ENCODE assay signal across 12 mouse cellular contexts in genomic region chr1:133859821-133860711, GRCm38 (mm10). TPM values are rescaled to one million over a fixed set of nuclear protein-coding genes. Genes with fewer than 3 reads are reported as not detected.
A peak's percentile ranks its signal among the peaks of the same experiment; 100 is the strongest.
DNase-seq lines count a peak whose midpoint lies in the region; ATAC-seq and TF ChIP-seq lines count a peak whose summit lies in the region.
"Had no signal": no experiment of that assay in that cellular context is flagged by ENCODE, and none has a peak within 500 bp of the region (broad histone marks: within the 10 kb centered on the region; RNA-seq: fewer than 3 reads in every experiment).

No protein-coding gene starts in this region.

- WGBS in heart, embryonic 12.5 days, result 83% methylated on average over 20 of the region's 20 CpGs
- 54% methylated on average over 20 of the region's 20 CpGs for WGBS in hindbrain, embryonic 15.5 days
- WGBS in limb, embryonic 10.5 days, result 75% methylated on average over 20 of the region's 20 CpGs

- TF ChIP-seq CTCF in brain, embryonic 14.5 days (IDR thresholded peaks at IDR 0.05; ENCODE audit: borderline replicate concordance, extremely low read depth, insufficient read depth, insufficient read length), result no peak

- ATAC-seq in heart, embryonic 12.5 days (ENCODE audit: insufficient number of reproducible peaks, low FRiP score), result no peak
- ATAC-seq in hindbrain, embryonic 15.5 days (ENCODE audit: low FRiP score, low read depth), result no peak

- no peak for TF ChIP-seq POLR2A in brain, embryonic 14.5 days (IDR thresholded peaks at IDR 0.05; ENCODE audit: borderline replicate concordance, extremely low read depth, insufficient read depth, insufficient read length, poor library complexity, severe bottlenecking)

- H3K36me3 ChIP-seq in heart, embryonic 12.5 days, result no peaks in the 10 kb centered on the region
- H3K36me3 ChIP-seq in hindbrain, embryonic 15.5 days, result no peaks in the 10 kb centered on the region
- H3K36me3 ChIP-seq in limb, embryonic 10.5 days, result no peaks in the 10 kb centered on the region

- no peak overlapping the region for H3K27ac ChIP-seq in heart, embryonic 12.5 days (ENCODE audit: poor library complexity, severe bottlenecking)
- 0 out of 2 replicates have a peak overlapping the region, but pooled peaks have one; percentile 26 for H3K27ac ChIP-seq in hindbrain, embryonic 15.5 days (replicated peaks)
- peak overlapping the region; percentile 31; the same call in 1 of the 2 replicates for H3K27ac ChIP-seq in limb, embryonic 10.5 days
- H3K27ac ChIP-seq: layer of hippocampus, adult 2 months had no signal

- peaks cover 48% of the 10 kb centered on the region for H3K4me1 ChIP-seq in heart, embryonic 12.5 days (replicated peaks)
- H3K4me1 ChIP-seq in hindbrain, embryonic 15.5 days (replicated peaks), result peaks cover 29% of the 10 kb centered on the region
- H3K4me1 ChIP-seq in limb, embryonic 10.5 days, result peaks cover 47% of the 10 kb centered on the region

- H3K27me3 ChIP-seq in heart, embryonic 12.5 days (replicated peaks), result no peaks in the 10 kb centered on the region
- H3K27me3 ChIP-seq in hindbrain, embryonic 15.5 days, result no peaks in the 10 kb centered on the region
- peaks cover 44% of the 10 kb centered on the region for H3K27me3 ChIP-seq in limb, embryonic 10.5 days (ENCODE audit: low read depth, poor library complexity, severe bottlenecking)

- 0 out of 2 replicates have a peak overlapping the region, but pooled peaks have one; percentile 2 for H3K9ac ChIP-seq in heart, embryonic 12.5 days
- no peak overlapping the region for H3K9ac ChIP-seq in hindbrain, embryonic 15.5 days

- intact Hi-C loops in heart, postnatal 36 days (cut with DNase I), result no loop called here

- H3K9me3 ChIP-seq in heart, embryonic 12.5 days (replicated peaks), result no peaks in the 10 kb centered on the region
- no peaks in the 10 kb centered on the region for H3K9me3 ChIP-seq in hindbrain, embryonic 15.5 days
- no peaks in the 10 kb centered on the region for H3K9me3 ChIP-seq in limb, embryonic 10.5 days (replicated peaks)

- no peak overlapping the region for H3K4me3 ChIP-seq in heart, embryonic 12.5 days
- no peak overlapping the region for H3K4me3 ChIP-seq in hindbrain, embryonic 15.5 days
- no peak overlapping the region for H3K4me3 ChIP-seq in limb, embryonic 10.5 days
- H3K4me3 ChIP-seq: layer of hippocampus, adult 2 months had no signal

- H3K4me2 ChIP-seq in heart, embryonic 12.5 days, result no peak overlapping the region
- H3K4me2 ChIP-seq in hindbrain, embryonic 15.5 days, result no peak overlapping the region

- no peak for DNase-seq in heart, postnatal 36 days
- DNase-seq in brain, embryonic 14.5 days (ENCODE audit: low read depth), result peak; percentile 56
- no peak for DNase-seq in limb, embryonic 10.5 days (ENCODE audit: low spot score)
- DNase-seq in ovary, postnatal 10 days (ENCODE audit: low spot score), result no peak
- DNase-seq in adrenal gland, postnatal 4 days (ENCODE audit: low spot score in 2 of 2), result no peak
- DNase-seq in thymus, adult 18-20 months, result no peak
- DNase-seq: adrenal gland, adult 2 months; heart, postnatal 14 days; right cerebral cortex, postnatal 4 days had no signal

RNA-seq across cellular contexts. Expression of gene Optc, which starts 47.7 kb away (rescaled TPM):
- 0.22 and 0.66 TPM in 2 replicates for polyA plus RNA-seq in heart, embryonic 12.5 days (2016; fragmentation: Nextera tagmentation; extraction: Ambion mirVana)
- under 1 TPM; 0.42 to 0.65 TPM for total RNA-seq in heart, postnatal 36 days (2021)
- polyA plus RNA-seq in brain, embryonic 14.5 days (2012; rRNA removed), result 9.0 and 9.2 TPM in 2 replicates
- 3.0 and 3.9 TPM in 2 replicates for polyA plus RNA-seq in hindbrain, embryonic 15.5 days (2015; fragmentation: Nextera tagmentation; extraction: Ambion mirVana)
- polyA plus RNA-seq in limb, embryonic 10.5 days (2016; fragmentation: Nextera tagmentation; extraction: Ambion mirVana), result 0.24 and 0.41 TPM in 2 replicates
- total RNA-seq in adrenal gland, postnatal 4 days (2021), result 1 to 10 TPM; 2.1 to 3.3 TPM

RNA-seq across cellular contexts. Expression of gene Atp2b4, which starts 59.2 kb away (rescaled TPM):
- 24.5 and 29.6 TPM in 2 replicates for polyA plus RNA-seq in heart, embryonic 12.5 days (2016; fragmentation: Nextera tagmentation; extraction: Ambion mirVana)
- 10 to 100 TPM; 19.5 to 23.7 TPM for total RNA-seq in heart, postnatal 36 days (2021)
- polyA plus RNA-seq in brain, embryonic 14.5 days (2012; rRNA removed), result 13.3 and 25.0 TPM in 2 replicates
- 11.8 and 12.4 TPM in 2 replicates for polyA plus RNA-seq in hindbrain, embryonic 15.5 days (2015; fragmentation: Nextera tagmentation; extraction: Ambion mirVana)
- polyA plus RNA-seq in limb, embryonic 10.5 days (2016; fragmentation: Nextera tagmentation; extraction: Ambion mirVana), result 2.5 and 3.5 TPM in 2 replicates
- 10 to 100 TPM; 49.9 to 55.6 TPM for total RNA-seq in adrenal gland, postnatal 4 days (2021)
